Mouse (Mus musculus) liver, embryonic 15.5 days (tissue): Measurements from ENCODE around the gene Psmd2. TPM values are rescaled to one million over a fixed set of nuclear protein-coding genes. Genes with fewer than 3 reads are reported as not detected.

Experiments used
- ATAC-seq: fragments of 200-750 bp; cut with Nextera tagmentation; 2 replicates; pipeline ENCODE4 v1.8.0; 2017; ENCODE audit warnings: moderate number of reproducible peaks, mild to moderate bottlenecking, moderate library complexity; ENCODE audit not compliant: insufficient read depth
- H3K27ac ChIP-seq: fragments of 300-500 bp; sonication (generic); replicated peaks from 2 replicates; pipeline ENCODE4 v1.5.1; 2015; ENCODE audit warnings: mild to moderate bottlenecking, inconsistent platforms
- H3K27me3 ChIP-seq: fragments of 300-500 bp; sonication (generic); 2 replicates; pipeline ENCODE4 v1.6.1; 2015; ENCODE audit warnings: mild to moderate bottlenecking, inconsistent platforms
- H3K36me3 ChIP-seq: fragments of 300-500 bp; sonication (generic); replicated peaks from 2 replicates; pipeline ENCODE4 v1.6.1; 2015; ENCODE audit warnings: moderate library complexity, mild to moderate bottlenecking, inconsistent platforms
- H3K4me1 ChIP-seq: fragments of 300-500 bp; sonication (generic); replicated peaks from 2 replicates; pipeline ENCODE4 v1.6.1; 2015; ENCODE audit warnings: inconsistent platforms
- H3K4me2 ChIP-seq: fragments of 300-500 bp; sonication (generic); 2 replicates; pipeline ENCODE4 v1.6.1; 2015; ENCODE audit warnings: moderate library complexity, mild to moderate bottlenecking, inconsistent platforms
- H3K4me3 ChIP-seq: fragments of 300-500 bp; sonication (generic); replicated peaks from 2 replicates; pipeline ENCODE4 v1.5.1; 2015; ENCODE audit warnings: mild to moderate bottlenecking, inconsistent platforms
- H3K9ac ChIP-seq: fragments of 300-500 bp; sonication (generic); 2 replicates; pipeline ENCODE4 v1.6.1; 2015; ENCODE audit warnings: moderate library complexity, mild to moderate bottlenecking, inconsistent platforms
- H3K9me3 ChIP-seq: fragments of 300-500 bp; sonication (generic); replicated peaks from 2 replicates; pipeline ENCODE4 v1.6.1; 2016; ENCODE audit warnings: inconsistent platforms
- WGBS: fragments of 180-500 bp; shearing (Covaris S2); methylation state at CpG from one replicate; pipeline ENCODE4 v1.1.7; 2015; ENCODE audit warnings: mixed read lengths; ENCODE audit not compliant: insufficient replicate concordance; 5-methylcytosine and 5-hydroxymethylcytosine counted together
- polyA plus RNA-seq: library from polyadenylated mRNA; unstranded; fragments of >200 nt; fragmentation: Nextera tagmentation; extraction: Ambion mirVana; gene quantifications from 2 replicates; pipeline ENCODE4 v1.2.1, GENCODE M21; 2015

Psmd2 gene
- polyA plus RNA-seq, 1 experiment from 2014 or later, result 164 TPM

DNA sequence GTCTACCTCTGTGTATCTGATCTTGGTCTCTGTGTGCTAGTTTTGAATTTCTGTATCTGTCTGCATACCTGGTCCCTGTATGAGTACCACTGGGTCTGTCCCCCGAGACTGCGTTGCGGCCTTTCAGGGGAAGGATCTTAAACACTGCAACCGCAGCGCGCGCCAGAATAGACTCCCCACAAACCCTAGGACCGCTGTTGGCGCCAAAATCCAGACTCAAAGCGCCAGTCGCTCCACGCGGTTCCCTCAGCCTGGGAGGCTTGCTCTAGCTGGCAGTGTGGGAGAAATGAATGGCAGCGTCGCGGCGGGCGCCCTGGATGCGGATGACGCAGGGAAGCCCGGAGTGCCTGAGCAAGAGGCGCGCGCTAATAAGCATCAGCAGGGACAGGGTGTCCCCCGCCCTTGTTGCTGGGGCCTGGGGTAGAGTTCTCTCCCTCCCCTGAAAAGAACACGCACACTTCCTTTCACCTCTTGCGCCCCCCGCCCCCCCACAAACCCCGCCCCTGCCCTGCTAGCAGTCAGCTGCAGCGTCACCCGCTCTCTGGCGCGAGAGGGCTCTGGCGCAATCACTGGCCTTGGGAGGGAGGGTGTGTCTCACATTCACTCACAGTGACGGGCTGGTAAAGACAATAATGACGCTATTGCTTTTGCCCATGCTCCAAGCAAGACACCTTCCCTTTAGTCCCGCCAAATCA lies 29.3 kb upstream of the Psmd2 start:
- Histone ChIP-seq H3K4me2 (peak overlapping the region; percentile 96), H3K4me3 (peak overlapping the region; percentile 67), H3K27me3 (peaks cover 92% of the 10 kb centered on the region), H3K36me3 (no peaks in the 10 kb centered on the region), H3K9me3 (no peaks in the 10 kb centered on the region), H3K27ac (0 out of 2 replicates have a peak overlapping the region, but pooled peaks have one; percentile 7), H3K9ac (0 out of 2 replicates have a peak overlapping the region, but pooled peaks have one; percentile 49), H3K4me1 (peaks cover 36% of the 10 kb centered on the region)
- under 1% methylated on average over 37 of the region's 37 CpGs for WGBS
- ATAC-seq, result peak; percentile 40

DNA sequence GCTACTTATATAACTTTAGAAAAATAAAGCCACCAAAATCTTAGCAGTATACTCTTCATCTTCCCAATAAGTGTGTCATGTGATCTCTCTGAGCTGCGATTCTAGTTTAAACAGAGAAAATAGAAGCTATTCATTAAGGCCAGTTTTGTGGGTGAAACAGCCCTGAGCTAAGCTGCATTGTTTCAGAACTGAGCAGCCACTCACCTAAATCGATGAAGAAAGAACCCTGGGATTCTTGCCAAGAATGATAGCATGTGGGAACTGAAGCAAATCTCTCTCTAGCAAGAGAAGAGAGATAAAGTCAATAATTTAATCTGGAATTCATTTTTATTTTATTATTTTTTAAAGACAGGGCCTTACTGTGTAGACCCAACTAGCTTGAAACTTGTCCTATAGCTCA lies 28.2 kb upstream of the Psmd2 start:
- Histone ChIP-seq H3K4me1 (peaks cover 36% of the 10 kb centered on the region), H3K27ac (no peak overlapping the region), H3K9me3 (no peaks in the 10 kb centered on the region), H3K27me3 (peaks cover 94% of the 10 kb centered on the region), H3K4me2 (no peak overlapping the region), H3K4me3 (no peak overlapping the region), H3K36me3 (no peaks in the 10 kb centered on the region), H3K9ac (no peak overlapping the region)
- WGBS, result 47% methylated on average over 2 of the region's 2 CpGs
- no peak for ATAC-seq

DNA sequence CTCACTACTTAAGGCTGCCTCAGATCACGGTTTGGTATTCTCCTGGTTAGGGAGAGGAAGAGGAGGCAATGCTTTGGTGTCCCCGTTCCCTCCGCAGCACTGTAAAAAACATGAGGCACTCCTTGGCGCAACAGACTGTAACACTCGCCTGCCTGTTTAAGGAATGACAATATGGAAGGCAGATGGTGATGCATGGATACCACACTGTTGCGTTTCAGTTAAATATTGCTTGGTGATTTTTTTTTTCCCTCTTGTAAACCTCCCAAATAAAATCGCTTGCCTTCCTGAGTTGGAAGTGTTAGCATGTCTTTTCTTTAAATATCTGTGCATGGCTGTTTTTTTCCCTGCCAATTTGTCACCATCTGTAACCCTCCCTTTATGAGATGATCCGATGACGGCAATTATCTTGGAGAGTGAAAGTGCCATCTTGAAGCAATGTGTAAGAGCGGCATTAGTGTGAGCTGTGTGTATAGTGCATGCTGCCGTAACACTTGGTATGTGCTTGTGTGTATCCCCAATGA lies 22.5 kb upstream of the Psmd2 start:
- H3K4me2 ChIP-seq, result 0 out of 2 replicates have a peak overlapping the region, but pooled peaks have one; percentile 65

DNA sequence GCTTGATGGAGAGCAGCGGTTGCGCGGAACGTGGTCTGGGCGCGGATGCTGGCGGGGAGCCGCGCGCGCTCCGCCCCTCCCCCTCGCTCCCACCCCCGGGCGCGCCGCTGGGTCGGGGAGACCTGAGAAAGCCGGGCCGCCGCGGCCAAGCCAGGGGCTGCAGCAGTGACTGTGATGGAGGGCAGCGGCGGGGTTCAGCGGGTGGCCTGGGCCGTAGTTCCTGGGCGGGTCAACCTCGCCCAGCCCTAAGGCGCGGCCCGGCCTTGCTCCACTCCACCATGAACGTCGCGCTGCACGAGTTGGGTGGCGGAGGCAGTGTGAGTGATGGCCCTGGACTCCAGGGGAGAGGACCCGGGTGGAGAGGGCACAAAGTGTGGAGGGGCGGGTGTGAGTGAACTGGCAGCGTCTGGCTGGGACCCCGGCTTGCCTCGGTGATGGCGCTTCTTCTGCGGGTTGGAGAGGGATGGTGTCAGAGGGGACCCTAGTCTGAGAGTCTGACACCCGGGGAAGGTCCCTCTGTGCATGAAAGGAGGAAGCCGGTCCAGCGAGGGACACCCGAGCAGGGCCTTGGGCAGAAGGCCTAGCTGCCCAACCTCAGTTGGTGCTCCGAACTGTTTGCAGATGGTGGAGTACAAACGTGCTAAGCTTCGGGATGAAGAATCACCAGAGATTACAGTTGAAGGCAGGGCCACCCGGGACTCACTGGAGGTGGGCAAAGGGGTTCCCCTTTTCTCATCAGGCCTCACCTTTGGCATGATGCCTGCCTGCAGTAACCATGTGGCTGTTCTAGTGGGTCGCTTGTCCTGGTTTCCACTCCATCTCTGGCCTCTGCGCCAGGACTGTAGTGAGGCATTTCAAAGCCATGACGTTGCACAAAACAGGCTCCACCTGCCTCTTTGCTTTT lies 21.5 kb upstream of the Psmd2 start, which contains the start of gene Ece2:
Gene Ece2 (plus strand): TSS at position 98 of the 904 bp plus-strand sequence.
- WGBS, result 9% methylated on average over 53 of the region's 54 CpGs
- no peak for ATAC-seq
- Histone ChIP-seq H3K27me3 (peaks cover 76% of the 10 kb centered on the region), H3K27ac (no peak within 1 kb of the TSS), H3K36me3 (no peaks in the 10 kb centered on the region), H3K4me1 (no peaks in the 10 kb centered on the region), H3K4me3 (peak within 1 kb of the TSS; percentile 46), H3K4me2 (peak within 1 kb of the TSS; percentile 65), H3K9me3 (no peaks in the 10 kb centered on the region), H3K9ac (no peak within 1 kb of the TSS)

More for the DNA sequence above, 22.5 kb upstream of the Psmd2 start:
- Histone ChIP-seq H3K27ac (no peak overlapping the region), H3K9me3 (no peaks in the 10 kb centered on the region), H3K36me3 (no peaks in the 10 kb centered on the region), H3K4me3 (no peak overlapping the region), H3K27me3 (peaks cover 79% of the 10 kb centered on the region), H3K4me1 (no peaks in the 10 kb centered on the region), H3K9ac (no peak overlapping the region)
- no peak for ATAC-seq
- 58% methylated on average over 11 of the region's 11 CpGs for WGBS

DNA sequence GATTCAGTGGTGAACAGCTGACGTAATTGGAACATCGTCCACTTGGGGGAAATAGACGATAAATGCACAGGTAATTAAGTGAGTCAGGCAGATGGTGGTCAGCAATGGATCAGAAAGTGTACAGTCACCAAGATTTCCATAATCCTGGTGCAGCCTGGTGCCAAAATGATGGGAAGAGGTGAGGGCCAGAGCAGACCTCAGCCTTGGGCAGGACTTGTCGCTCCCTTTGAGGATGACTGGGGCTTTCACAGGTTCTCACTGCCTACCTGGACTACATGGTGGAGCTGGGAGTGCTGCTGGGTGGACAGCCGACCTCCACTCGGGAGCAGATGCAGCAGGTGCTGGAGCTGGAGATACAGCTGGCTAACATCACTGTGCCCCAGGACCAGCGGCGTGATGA lies 14.0 kb upstream of the Psmd2 start:
- H3K36me3 ChIP-seq, result no peaks in the 10 kb centered on the region
- H3K4me2 ChIP-seq, result no peak overlapping the region
- no peaks in the 10 kb centered on the region for H3K9me3 ChIP-seq
- WGBS, result 51% methylated on average over 8 of the region's 8 CpGs
- H3K4me1 ChIP-seq, result no peaks in the 10 kb centered on the region; the same call in 1 of the 2 replicates
- ATAC-seq, result no peak
- H3K4me3 ChIP-seq, result no peak overlapping the region
- H3K9ac ChIP-seq, result no peak overlapping the region
- H3K27me3 ChIP-seq, result peaks cover 25% of the 10 kb centered on the region
- H3K27ac ChIP-seq, result no peak overlapping the region

DNA sequence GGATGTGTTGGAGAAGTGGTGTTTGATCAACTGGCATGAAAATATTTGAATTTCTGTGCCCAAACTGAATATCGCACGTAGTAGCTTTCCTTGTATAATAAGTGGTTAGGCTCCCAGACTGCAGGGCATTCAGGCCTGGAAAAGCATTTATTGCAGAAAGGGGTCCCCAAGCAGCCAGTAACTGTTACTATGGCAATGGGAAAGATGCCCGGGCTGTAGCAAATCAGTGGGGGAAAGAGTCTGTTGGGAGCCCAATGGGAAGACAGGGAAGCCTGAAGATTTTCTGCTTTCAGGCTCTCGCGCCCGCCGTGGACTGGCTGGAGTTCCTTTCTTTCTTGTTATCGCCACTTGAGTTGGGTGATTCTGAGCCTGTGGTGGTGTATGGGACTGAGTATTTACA lies 13.1 kb upstream of the Psmd2 start:
- Histone ChIP-seq H3K9ac (no peak overlapping the region), H3K4me1 (no peaks in the 10 kb centered on the region; the same call in 1 of the 2 replicates), H3K27ac (no peak overlapping the region), H3K27me3 (peaks cover 24% of the 10 kb centered on the region), H3K9me3 (no peaks in the 10 kb centered on the region), H3K36me3 (no peaks in the 10 kb centered on the region), H3K4me2 (no peak overlapping the region), H3K4me3 (no peak overlapping the region)
- ATAC-seq, result no peak
- WGBS, result 73% methylated on average over 8 of the region's 8 CpGs

DNA sequence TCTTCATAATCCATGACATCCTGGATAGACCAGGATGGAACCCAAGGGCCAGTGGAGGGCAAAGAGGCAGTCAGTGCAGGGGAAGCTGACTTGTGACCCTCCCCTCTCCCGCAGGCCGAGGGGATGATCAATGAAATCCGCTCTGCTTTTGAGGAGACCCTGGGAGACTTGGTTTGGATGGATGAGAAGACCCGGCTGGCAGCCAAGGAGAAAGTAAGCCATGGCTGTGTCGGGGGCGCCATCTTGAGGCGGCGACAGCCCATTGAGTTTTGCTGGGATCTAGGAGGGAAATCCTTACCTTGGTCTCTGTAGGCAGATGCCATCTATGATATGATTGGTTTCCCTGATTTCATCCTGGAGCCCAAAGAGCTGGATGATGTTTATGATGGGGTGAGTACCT lies 9.3 kb upstream of the Psmd2 start:
- WGBS, result 3% methylated on average over 8 of the region's 8 CpGs
- no peak overlapping the region for H3K4me2 ChIP-seq

DNA sequence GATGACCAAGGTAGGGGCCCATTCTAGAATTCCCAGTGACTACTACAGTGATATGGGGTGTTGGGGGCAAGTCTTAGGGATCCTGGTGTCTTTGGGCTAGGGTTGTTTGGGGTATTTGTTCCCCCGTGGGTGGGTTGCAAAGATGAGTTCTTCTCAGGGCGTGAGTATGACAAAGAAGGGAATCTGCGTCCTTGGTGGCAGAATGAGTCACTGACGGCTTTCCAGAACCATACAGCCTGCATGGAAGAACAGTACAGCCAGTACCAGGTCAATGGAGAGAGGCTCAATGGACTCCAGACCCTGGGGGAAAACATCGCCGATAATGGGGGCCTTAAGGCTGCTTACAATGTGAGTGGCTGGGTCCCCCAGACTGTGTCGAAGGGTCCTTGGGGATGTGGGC lies 7.5 kb upstream of the Psmd2 start:
- Histone ChIP-seq H3K4me2 (no peak overlapping the region), H3K9me3 (no peaks in the 10 kb centered on the region), H3K4me3 (no peak overlapping the region), H3K27ac (no peak overlapping the region), H3K4me1 (no peaks in the 10 kb centered on the region; the same call in 1 of the 2 replicates), H3K9ac (no peak overlapping the region), H3K27me3 (peaks cover 33% of the 10 kb centered on the region), H3K36me3 (no peaks in the 10 kb centered on the region)
- WGBS, result 64% methylated on average over 7 of the region's 7 CpGs
- no peak for ATAC-seq

More for the DNA sequence above, 9.3 kb upstream of the Psmd2 start:
- Histone ChIP-seq H3K9ac (no peak overlapping the region), H3K27me3 (peaks cover 33% of the 10 kb centered on the region), H3K27ac (no peak overlapping the region), H3K9me3 (no peaks in the 10 kb centered on the region), H3K4me3 (no peak overlapping the region), H3K36me3 (no peaks in the 10 kb centered on the region), H3K4me1 (no peaks in the 10 kb centered on the region; the same call in 1 of the 2 replicates)
- no peak for ATAC-seq

DNA sequence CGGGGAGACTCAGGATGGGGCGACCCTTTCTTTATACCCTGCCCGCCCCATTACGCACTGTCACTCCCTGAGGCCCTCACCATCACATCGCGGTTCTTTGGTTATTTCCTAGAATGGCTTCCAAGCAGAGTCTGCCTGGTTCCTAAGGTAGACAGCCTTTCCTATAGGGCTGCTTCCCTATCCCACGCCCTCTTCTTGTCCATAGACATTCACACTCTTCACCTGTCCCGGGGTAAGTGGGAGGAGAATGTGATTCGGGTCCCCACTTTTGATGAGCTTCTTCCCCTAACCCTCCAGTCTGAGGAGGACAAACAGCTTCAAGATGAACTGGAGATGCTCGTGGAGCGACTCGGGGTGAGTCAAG lies 477 bp downstream of the Psmd2 start:
- Histone ChIP-seq H3K4me1 (peaks cover 20% of the 10 kb centered on the region), H3K9me3 (no peaks in the 10 kb centered on the region), H3K27me3 (no peaks in the 10 kb centered on the region), H3K4me3 (peak overlapping the region; percentile 79), H3K4me2 (peak overlapping the region; percentile 79), H3K36me3 (peaks cover 38% of the 10 kb centered on the region), H3K27ac (peak overlapping the region; percentile 70), H3K9ac (peak overlapping the region; percentile 79)
- ATAC-seq, result peak; percentile 52
- 8% methylated on average over 12 of the region's 12 CpGs for WGBS

DNA sequence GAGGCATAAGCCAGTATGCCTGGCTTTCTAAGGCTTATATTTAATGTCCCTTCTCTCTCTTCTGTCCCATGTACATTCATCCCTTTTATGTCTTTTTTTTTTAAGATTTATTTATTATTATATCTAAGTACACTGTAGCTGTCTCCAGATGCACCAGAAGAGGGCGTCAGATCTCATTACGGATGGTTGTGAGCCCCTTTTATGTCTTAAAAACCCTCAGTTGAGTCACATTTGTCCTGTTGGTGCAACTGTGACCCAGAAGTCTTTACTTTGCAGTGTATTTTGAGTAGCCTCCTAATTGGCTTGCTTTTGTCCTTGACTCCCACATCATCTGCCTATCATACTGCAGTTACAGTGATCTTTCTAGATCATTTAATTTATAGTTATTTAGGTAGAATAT lies 1.9 kb downstream of the Psmd2 start:
- H3K36me3 ChIP-seq, result peaks cover 52% of the 10 kb centered on the region
- H3K4me1 ChIP-seq, result peaks cover 20% of the 10 kb centered on the region
- H3K27ac ChIP-seq, result no peak overlapping the region
- H3K4me3 ChIP-seq, result peak overlapping the region; percentile 79; the same call in 1 of the 2 replicates
- no peak overlapping the region for H3K9ac ChIP-seq
- H3K4me2 ChIP-seq, result peak overlapping the region; percentile 79; the same call in 1 of the 2 replicates
- ATAC-seq, result no peak
- WGBS, result 39% methylated on average over 2 of the region's 2 CpGs
- no peaks in the 10 kb centered on the region for H3K9me3 ChIP-seq
- no peaks in the 10 kb centered on the region for H3K27me3 ChIP-seq

DNA sequence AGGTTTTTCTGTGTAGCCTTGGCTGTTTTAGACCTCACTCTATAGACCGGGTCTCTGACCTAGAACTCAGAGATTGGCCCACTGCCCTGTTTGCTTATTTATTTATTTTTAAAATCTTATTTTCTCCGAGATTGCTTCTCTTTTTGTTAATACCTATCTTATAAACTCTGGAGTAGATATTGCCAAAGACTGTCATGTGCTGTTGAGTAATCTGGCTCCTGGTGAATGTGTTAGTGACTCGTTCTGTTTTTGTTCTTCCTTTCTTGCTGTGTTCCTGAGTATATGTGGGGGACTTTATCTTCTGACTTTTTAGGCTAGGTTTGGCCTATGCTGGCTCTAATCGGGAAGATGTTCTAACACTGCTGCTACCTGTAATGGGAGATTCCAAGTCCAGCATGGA lies 6.2 kb downstream of the Psmd2 start:
- Histone ChIP-seq H3K27ac (no peak overlapping the region), H3K36me3 (peaks cover 94% of the 10 kb centered on the region), H3K4me3 (no peak overlapping the region), H3K27me3 (no peaks in the 10 kb centered on the region), H3K9me3 (no peaks in the 10 kb centered on the region), H3K9ac (no peak overlapping the region), H3K4me1 (peaks cover 8% of the 10 kb centered on the region), H3K4me2 (no peak overlapping the region)
- ATAC-seq, result no peak
- WGBS, result 78% methylated on average over 4 of the region's 4 CpGs
